Mouse (Mus musculus) small intestine, adult 2 months (tissue): ENCODE data around the gene Kcnk3. TPM values are rescaled to one million over a fixed set of nuclear protein-coding genes. Genes with fewer than 3 reads are reported as not detected.

Experiments used
- H3K27ac ChIP-seq: fragments of 200-500 bp; 2 replicates; pipeline ENCODE4 v1.5.1; 2012; ENCODE audit warnings: low read depth, low read length, control low read depth, inconsistent platforms; ENCODE audit not compliant: insufficient read depth
- H3K27me3 ChIP-seq: fragments of 200-500 bp; 2 replicates; pipeline ENCODE4 v1.6.1; 2012; ENCODE audit warnings: mild to moderate bottlenecking, moderate library complexity, low read length, inconsistent platforms; ENCODE audit not compliant: control insufficient read depth, insufficient read depth
- H3K36me3 ChIP-seq: fragments of 200-500 bp; 2 replicates; pipeline ENCODE4 v1.6.1; 2012; ENCODE audit warnings: mild to moderate bottlenecking, low read length, control low read depth, inconsistent platforms; ENCODE audit not compliant: control insufficient read depth, insufficient read depth
- H3K4me1 ChIP-seq: fragments of 200-500 bp; 2 replicates; pipeline ENCODE4 v1.6.1; 2012; ENCODE audit warnings: low read length, inconsistent platforms, mixed read lengths; ENCODE audit not compliant: control insufficient read depth, insufficient read depth, insufficient read length
- H3K4me3 ChIP-seq: fragments of 200-500 bp; 2 replicates; pipeline ENCODE4 v1.5.1; 2012; ENCODE audit warnings: low read depth, mild to moderate bottlenecking, control low read depth, inconsistent platforms, low read length, moderate library complexity
- CTCF ChIP-seq: fragments of 200-500 bp; IDR thresholded peaks from 2 replicates; pipeline ENCODE4 v1.5.1; 2012; ENCODE audit warnings: low read depth, mild to moderate bottlenecking, control low read depth, inconsistent platforms, low read length, moderate library complexity, mixed read lengths; ENCODE audit not compliant: insufficient replicate concordance, insufficient read length; ENCODE audit errors: extremely low read depth
- POLR2A ChIP-seq: fragments of 200-500 bp; IDR thresholded peaks from 2 replicates; pipeline ENCODE4 v1.6.1; 2012; ENCODE audit warnings: low read depth, mild to moderate bottlenecking, control low read depth, inconsistent platforms, low read length, moderate library complexity
- WGBS: fragments of 180-500 bp; shearing (Covaris S2); methylation state at CpG from one replicate; pipeline ENCODE4 v1.1.7; 2018; 5-methylcytosine and 5-hydroxymethylcytosine counted together
- polyA plus RNA-seq: library from polyadenylated mRNA; depleted of rRNA; stranded (reverse); fragments of >200 nt; gene quantifications from 2 replicates; pipeline ENCODE4 v1.2.3, GENCODE M21; 2012

Kcnk3 gene
- polyA plus RNA-seq, 1 experiment: 15.9 TPM

- WGBS: 19% methylated on average over 6 of the region's 6 CpGs
- no peaks in the 10 kb centered on the region for H3K36me3 ChIP-seq
- H3K27me3 ChIP-seq: no peaks in the 10 kb centered on the region
- H3K4me1 ChIP-seq: peaks cover 2% of the 10 kb centered on the region; the same call in 1 of the 2 replicates
- TF ChIP-seq POLR2A (no peak), CTCF (no peak)
- H3K4me3 ChIP-seq: peak overlapping the region; percentile 84
- H3K27ac ChIP-seq: peak overlapping the region; percentile 88
Observed at GRCm38 (mm10) chr5:30665968-30666367, 78.0 kb downstream of the Kcnk3 start.

- H3K4me1 ChIP-seq: peaks cover 2% of the 10 kb centered on the region; the same call in 1 of the 2 replicates
- H3K27ac ChIP-seq: peak within 1 kb of the TSS; percentile 88
- WGBS: under 1% methylated on average over 40 of the region's 40 CpGs
- TF ChIP-seq CTCF (no peak), POLR2A (peak; percentile 69)
- peak within 1 kb of the TSS; percentile 84 for H3K4me3 ChIP-seq
- no peaks in the 10 kb centered on the region for H3K27me3 ChIP-seq
- no peaks in the 10 kb centered on the region for H3K36me3 ChIP-seq
Observed at GRCm38 (mm10) chr5:30666391-30667195, 78.6 kb downstream of the Kcnk3 start, which contains the start of gene Cenpa. TSS of gene Cenpa (plus strand) at chr5:30666777.

- 0 out of 2 replicates have a peak overlapping the region, but pooled peaks have one; percentile 19 for H3K27ac ChIP-seq
- no peaks in the 10 kb centered on the region for H3K27me3 ChIP-seq
- peak overlapping the region; percentile 84 for H3K4me3 ChIP-seq
- peaks cover 3% of the 10 kb centered on the region for H3K36me3 ChIP-seq
- TF ChIP-seq CTCF: no peak
- TF ChIP-seq POLR2A: no peak
- whole genome bisulfite sequencing: under 1% methylated on average over 13 of the region's 13 CpGs
- H3K4me1 ChIP-seq: peaks cover 2% of the 10 kb centered on the region; the same call in 1 of the 2 replicates
Observed at GRCm38 (mm10) chr5:30667215-30667614, 79.2 kb downstream of the Kcnk3 start.

- H3K4me3 ChIP-seq: peak overlapping the region; percentile 84; the same call in 1 of the 2 replicates
- WGBS: 9% methylated on average over 3 of the region's 3 CpGs
- H3K4me1 ChIP-seq: peaks cover 2% of the 10 kb centered on the region; the same call in 1 of the 2 replicates
- no peak overlapping the region for H3K27ac ChIP-seq
- TF ChIP-seq CTCF (no peak), POLR2A (no peak)
- peaks cover 7% of the 10 kb centered on the region for H3K36me3 ChIP-seq
- H3K27me3 ChIP-seq: no peaks in the 10 kb centered on the region
Observed at GRCm38 (mm10) chr5:30667686-30668085, 79.7 kb downstream of the Kcnk3 start.

- peaks cover 13% of the 10 kb centered on the region for H3K36me3 ChIP-seq
- no peak for TF ChIP-seq POLR2A
- no peak for TF ChIP-seq CTCF
- H3K27me3 ChIP-seq: no peaks in the 10 kb centered on the region
- WGBS: 68% methylated on average over 9 of the region's 9 CpGs
- H3K4me1 ChIP-seq: peaks cover 2% of the 10 kb centered on the region; the same call in 1 of the 2 replicates
- H3K27ac ChIP-seq: no peak overlapping the region
- no peak overlapping the region for H3K4me3 ChIP-seq
Observed at GRCm38 (mm10) chr5:30668637-30669495, 80.9 kb downstream of the Kcnk3 start.

GRCm38 (mm10) chr5:30669496-30669830, 81.5 kb downstream of the Kcnk3 start:
- 46% methylated on average over 3 of the region's 3 CpGs for WGBS
- no peak overlapping the region for H3K27ac ChIP-seq
- TF ChIP-seq CTCF: no peak
- TF ChIP-seq POLR2A: no peak
- H3K4me1 ChIP-seq: peaks cover 2% of the 10 kb centered on the region; the same call in 1 of the 2 replicates
- H3K4me3 ChIP-seq: no peak overlapping the region
- H3K27me3 ChIP-seq: no peaks in the 10 kb centered on the region
- peaks cover 13% of the 10 kb centered on the region for H3K36me3 ChIP-seq
